Mouse (Mus musculus): ENCODE results near the gene Bend3. TPM values are rescaled to one million over a fixed set of nuclear protein-coding genes. Genes with fewer than 3 reads are reported as not detected.

Gene Bend3
- polyA plus RNA-seq (2016; fragmentation: Nextera tagmentation; extraction: Ambion mirVana) = 5.4 and 5.8 TPM in 2 replicates

DNA sequence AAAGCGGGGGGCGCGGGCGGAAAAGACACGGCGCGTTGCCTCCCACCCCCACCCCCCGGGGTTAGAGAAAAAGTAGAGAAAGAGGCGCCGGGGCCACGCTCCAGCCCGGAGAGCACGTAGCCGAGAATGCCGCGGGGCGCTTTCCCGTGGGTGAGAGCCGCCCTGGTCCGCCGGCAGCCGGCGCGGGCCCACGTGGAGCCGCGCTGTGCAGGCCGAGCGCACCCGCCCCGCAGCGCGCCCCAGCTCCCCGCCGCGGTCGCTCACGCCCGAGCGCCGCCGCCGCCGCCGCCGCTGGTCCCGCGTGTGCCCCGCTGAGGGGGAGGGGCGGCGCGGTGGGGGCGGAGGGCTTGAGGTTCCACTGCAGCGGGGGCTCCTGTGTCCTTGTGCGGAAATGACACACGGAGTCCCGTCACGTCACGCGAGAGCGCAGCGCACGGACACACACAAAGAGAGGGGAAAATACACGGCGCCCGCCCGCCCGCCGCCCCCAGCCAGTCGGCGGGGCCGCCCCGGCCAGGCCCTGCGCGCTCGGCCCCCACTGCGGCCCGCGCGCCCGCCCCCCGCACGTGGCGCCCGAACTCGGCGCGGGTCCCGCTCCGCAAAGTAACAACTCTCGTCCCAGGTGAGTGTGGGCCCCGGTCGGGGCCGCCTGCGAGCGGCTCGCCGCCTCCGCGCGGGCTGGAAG, at the start of gene Bend3:
TSS of gene Bend3 (plus strand) at position 81 of the 685 bp plus-strand sequence.
- Histone ChIP-seq H3K9me3 (no peaks in the 10 kb centered on the region), H3K36me3 (no peaks in the 10 kb centered on the region), H3K27ac (peak within 1 kb of the TSS; percentile 99), H3K4me3 (peak within 1 kb of the TSS; percentile 89), H3K27me3 (ENCODE audit: insufficient read depth, poor library complexity, severe bottlenecking) (no peaks in the 10 kb centered on the region), H3K4me1 (peaks cover 44% of the 10 kb centered on the region)
- under 1% methylated on average over 82 of the region's 101 CpGs for WGBS
- DNase-seq (ENCODE audit: low spot score) = no peak

DNA sequence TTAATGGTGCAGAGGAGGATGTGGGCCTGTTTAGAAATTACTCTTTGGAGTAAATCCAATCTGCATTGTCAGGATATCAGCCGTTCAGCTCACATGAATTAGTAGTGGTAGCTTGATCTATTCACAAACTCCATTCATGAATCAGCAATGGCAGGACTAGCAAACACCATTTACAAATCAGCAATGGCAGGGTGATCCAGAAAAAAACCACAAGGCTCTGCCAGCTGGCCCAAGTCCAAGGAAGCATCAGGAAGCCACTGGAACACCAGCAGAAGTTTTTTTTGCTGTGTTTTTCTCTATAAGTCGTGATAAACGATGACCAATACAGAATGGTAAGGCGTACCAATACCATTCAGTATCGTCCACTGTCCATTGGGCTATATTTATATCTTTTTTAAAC, 48.0 kb upstream of the Bend3 start:
- H3K27ac ChIP-seq = no peak overlapping the region
- H3K9me3 ChIP-seq = no peaks in the 10 kb centered on the region
- 86% methylated on average over 5 of the region's 5 CpGs for WGBS
- no peaks in the 10 kb centered on the region for H3K27me3 ChIP-seq (ENCODE audit: insufficient read depth, poor library complexity, severe bottlenecking)
- no peak overlapping the region for H3K4me3 ChIP-seq
- DNase-seq (ENCODE audit: low spot score) = no peak
- peaks cover 5% of the 10 kb centered on the region; the same call in 1 of the 2 replicates for H3K4me1 ChIP-seq
- no peaks in the 10 kb centered on the region for H3K36me3 ChIP-seq

DNA sequence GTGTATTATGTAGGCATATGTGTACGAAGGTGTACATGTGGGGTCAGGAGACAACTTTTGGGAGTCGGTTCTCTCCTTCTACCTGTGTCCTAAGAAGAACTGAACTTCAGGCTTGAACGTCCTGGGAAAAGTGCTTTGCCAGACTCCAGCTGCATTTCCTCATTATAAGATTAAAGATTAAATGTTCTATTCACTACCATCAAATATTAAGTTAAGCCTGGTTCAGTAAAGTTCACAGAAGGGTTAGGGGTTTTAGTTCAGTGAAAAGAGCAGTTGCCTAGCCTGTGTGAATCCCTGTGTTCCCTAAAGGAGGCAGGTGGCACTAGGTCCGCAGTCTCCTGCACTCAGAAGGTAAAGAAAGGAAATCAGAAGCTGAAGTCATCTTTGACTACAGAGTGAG, 44.3 kb upstream of the Bend3 start:
- no peaks in the 10 kb centered on the region for H3K9me3 ChIP-seq
- 89% methylated on average over 4 of the region's 4 CpGs for WGBS

DNA sequence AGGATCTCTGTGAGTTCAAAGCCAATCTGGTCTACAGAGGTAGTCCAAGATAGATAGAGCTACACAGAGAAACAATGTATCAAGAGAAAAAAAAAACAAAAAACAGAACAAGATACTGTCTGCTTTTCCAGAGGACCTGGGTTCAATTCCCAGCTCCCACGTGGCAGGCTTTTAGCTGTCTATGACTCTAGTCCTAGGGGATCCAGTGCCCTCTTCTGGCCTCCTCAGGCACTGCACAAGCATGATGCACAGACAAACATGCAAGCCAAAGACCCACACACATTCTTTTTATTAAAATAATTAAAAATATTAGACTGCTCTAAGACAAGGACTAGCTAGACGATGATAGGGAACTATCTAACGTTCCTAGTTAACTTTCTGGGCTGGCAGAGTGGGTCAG, 42.9 kb upstream of the Bend3 start:
- Histone ChIP-seq H3K4me1 (peaks cover 15% of the 10 kb centered on the region), H3K4me3 (no peak overlapping the region), H3K36me3 (no peaks in the 10 kb centered on the region), H3K27ac (no peak overlapping the region), H3K9me3 (no peaks in the 10 kb centered on the region), H3K27me3 (ENCODE audit: insufficient read depth, poor library complexity, severe bottlenecking) (no peaks in the 10 kb centered on the region)
- no peak for DNase-seq (ENCODE audit: low spot score)
- WGBS = 93% methylated on average over 3 of the region's 3 CpGs

More for the DNA sequence above, 44.3 kb upstream of the Bend3 start:
- H3K27ac ChIP-seq = no peak overlapping the region
- no peak overlapping the region for H3K4me3 ChIP-seq
- no peak for DNase-seq (ENCODE audit: low spot score)
- H3K27me3 ChIP-seq (ENCODE audit: insufficient read depth, poor library complexity, severe bottlenecking) = no peaks in the 10 kb centered on the region
- peaks cover 6% of the 10 kb centered on the region for H3K4me1 ChIP-seq
- no peaks in the 10 kb centered on the region for H3K36me3 ChIP-seq

DNA sequence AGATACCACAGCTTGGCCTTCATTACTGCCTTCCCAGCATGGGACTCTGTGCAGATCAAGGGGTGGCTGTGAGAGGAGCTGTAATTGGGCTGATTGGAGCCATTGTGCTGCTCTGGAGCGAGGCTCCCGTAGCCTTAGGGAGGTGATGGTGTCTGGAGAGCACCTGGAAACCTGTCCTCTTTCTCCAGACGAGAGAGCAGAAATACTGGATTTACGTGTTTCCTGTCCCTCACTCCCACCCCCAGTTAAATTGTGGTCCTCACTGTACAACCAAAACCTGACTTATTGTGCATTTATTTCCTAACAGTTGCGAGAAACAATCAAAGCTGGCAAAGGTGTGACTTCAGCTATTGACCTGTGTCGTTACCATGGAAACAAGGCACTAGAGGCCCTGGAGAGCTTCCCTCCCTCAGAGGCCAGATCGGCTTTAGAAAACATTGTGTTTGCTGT, 39.1 kb upstream of the Bend3 start:
- Histone ChIP-seq H3K27ac (no peak overlapping the region; the same call in 1 of the 2 replicates), H3K27me3 (ENCODE audit: insufficient read depth, poor library complexity, severe bottlenecking) (no peaks in the 10 kb centered on the region), H3K9me3 (no peaks in the 10 kb centered on the region), H3K4me1 (peaks cover 24% of the 10 kb centered on the region), H3K36me3 (no peaks in the 10 kb centered on the region), H3K4me3 (no peak overlapping the region)
- DNase-seq (ENCODE audit: low spot score) = no peak
- 32% methylated on average over 7 of the region's 7 CpGs for WGBS

DNA sequence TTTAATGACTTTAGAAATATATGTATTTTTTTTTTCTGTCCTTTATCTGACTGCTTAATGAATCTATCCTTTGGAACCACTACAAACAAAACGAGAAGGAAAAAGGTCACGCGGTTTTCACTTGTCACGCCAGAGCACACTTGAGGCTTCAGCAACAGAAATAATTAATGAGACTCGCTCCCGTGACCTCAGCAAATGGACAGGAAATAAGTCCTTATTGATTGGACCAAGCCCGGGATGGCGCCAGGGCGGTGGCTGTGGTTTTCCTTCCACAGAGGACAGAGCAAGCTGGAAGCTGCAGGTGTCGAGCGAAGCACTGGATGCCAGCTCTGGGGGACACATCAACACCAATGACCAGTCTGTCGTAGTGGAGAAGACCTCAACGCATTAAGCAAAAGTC, 38.6 kb upstream of the Bend3 start:
- 64% methylated on average over 13 of the region's 13 CpGs for WGBS
- no peaks in the 10 kb centered on the region for H3K36me3 ChIP-seq
- no peaks in the 10 kb centered on the region for H3K27me3 ChIP-seq (ENCODE audit: insufficient read depth, poor library complexity, severe bottlenecking)
- DNase-seq (ENCODE audit: low spot score) = no peak
- H3K4me1 ChIP-seq = peaks cover 24% of the 10 kb centered on the region
- H3K4me3 ChIP-seq = no peak overlapping the region
- H3K27ac ChIP-seq = no peak overlapping the region
- no peaks in the 10 kb centered on the region for H3K9me3 ChIP-seq

DNA sequence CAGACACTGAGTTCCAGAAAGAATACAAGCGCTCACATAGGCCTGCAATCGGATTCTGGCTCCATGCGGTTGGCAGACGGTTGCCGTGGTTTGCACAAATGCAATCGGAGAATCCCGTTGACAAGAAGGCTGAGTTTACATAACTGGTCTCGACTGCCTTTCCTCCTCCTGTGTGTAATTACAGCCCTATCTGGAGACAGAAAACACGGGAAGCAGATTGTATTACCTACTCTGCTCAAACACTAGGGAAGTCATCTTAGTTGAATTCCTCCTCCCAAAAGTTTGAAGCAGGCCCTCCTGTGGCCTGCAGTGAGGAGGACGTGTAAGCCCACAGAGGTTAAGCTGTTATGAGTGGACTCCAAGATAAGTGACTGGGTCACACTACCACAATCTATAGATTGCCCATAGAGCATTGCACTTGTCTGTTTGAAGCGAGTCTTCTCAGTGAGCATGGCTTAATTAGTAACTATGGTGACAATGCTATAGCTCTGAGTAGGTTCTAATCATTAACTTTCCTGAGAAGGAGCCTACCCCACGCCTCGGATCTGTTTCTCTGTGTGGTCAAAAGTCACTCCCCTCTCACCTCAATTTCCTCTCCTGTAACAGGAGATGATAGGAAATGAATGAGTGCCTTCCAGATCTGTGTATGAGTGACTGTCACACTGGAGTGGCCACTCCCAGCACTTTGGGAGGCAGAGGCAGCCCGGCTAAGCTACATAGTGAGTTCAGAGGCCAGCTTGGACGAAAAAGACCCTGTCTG, 37.5 kb upstream of the Bend3 start:
- Histone ChIP-seq H3K4me1 (peaks cover 24% of the 10 kb centered on the region), H3K27me3 (ENCODE audit: insufficient read depth, poor library complexity, severe bottlenecking) (no peaks in the 10 kb centered on the region), H3K4me3 (no peak overlapping the region), H3K27ac (no peak overlapping the region), H3K36me3 (no peaks in the 10 kb centered on the region), H3K9me3 (no peaks in the 10 kb centered on the region)
- WGBS = 74% methylated on average over 15 of the region's 15 CpGs
- no peak for DNase-seq (ENCODE audit: low spot score)

DNA sequence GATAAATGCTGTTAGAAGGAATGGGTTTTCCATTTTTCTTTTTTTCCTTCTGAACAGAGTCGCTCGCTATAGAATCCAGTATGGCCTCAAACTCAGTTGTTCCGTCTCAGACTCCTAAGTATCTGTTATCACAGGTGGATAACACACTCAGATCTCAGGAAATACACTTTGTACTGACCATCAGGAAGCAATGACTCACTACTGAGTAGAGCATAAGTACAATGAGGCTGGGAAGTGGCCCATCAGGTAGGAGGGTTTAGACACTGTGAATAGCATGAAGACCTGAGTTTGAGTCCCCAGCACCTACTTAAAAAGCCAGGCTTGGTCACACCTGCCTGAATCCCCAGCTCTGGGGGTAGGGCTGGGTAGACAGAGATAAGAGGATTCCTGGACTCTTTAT, 30.0 kb upstream of the Bend3 start:
- Histone ChIP-seq H3K4me3 (no peak overlapping the region), H3K27me3 (ENCODE audit: insufficient read depth, poor library complexity, severe bottlenecking) (0 out of 2 replicates have a peak, but pooled peaks cover 3% of the 10 kb centered on the region), H3K27ac (no peak overlapping the region), H3K4me1 (peaks cover 6% of the 10 kb centered on the region; the same call in 1 of the 2 replicates), H3K9me3 (no peaks in the 10 kb centered on the region), H3K36me3 (no peaks in the 10 kb centered on the region)
- 79% methylated on average over 3 of the region's 3 CpGs for WGBS
- no peak for DNase-seq (ENCODE audit: low spot score)

DNA sequence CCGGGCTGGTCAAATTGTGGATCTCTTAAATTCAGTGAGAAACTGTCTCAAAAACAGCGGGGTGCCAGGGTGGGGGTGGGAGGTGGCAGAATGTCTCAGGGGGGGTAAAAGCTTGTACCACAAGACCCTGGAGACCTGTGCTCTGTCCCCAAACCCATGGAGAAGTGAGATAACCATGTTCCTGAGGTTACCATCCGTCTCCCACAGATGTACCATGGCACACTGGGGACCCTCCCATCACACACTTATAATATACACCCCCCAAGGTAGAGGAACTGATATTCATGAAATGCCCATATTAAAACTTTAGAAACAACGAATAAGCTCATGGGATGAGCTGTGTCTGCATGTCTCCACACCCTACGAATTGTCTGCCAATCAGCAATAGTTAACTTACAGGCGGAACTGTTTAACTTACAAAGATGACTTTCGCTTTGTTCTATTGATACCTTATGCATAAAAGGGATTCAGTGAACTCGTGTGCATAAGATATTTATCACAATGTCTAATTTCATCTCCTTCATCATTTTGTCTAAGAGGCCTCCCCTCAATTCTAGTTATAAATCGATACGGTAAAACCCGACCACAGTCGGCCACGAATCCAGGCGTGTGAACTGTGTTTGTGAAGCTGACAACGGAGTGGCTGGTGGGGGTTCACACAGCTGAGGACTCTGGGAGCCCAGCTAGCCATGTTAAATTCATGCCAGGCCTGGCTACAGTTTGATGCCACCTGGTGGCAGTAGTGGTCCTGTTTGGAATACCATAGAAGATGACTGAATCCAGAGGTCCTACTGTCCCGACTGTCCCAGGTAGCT, 26.6 kb upstream of the Bend3 start:
- H3K4me3 ChIP-seq = peak overlapping the region; percentile 48
- DNase-seq (ENCODE audit: low spot score) = peak; percentile 88
- 25% methylated on average over 16 of the region's 16 CpGs for WGBS
- 0 out of 2 replicates have a peak, but pooled peaks cover 3% of the 10 kb centered on the region for H3K27me3 ChIP-seq (ENCODE audit: insufficient read depth, poor library complexity, severe bottlenecking)
- H3K36me3 ChIP-seq = no peaks in the 10 kb centered on the region
- no peaks in the 10 kb centered on the region for H3K9me3 ChIP-seq
- peaks cover 9% of the 10 kb centered on the region; the same call in 1 of the 2 replicates for H3K4me1 ChIP-seq
- H3K27ac ChIP-seq = no peak overlapping the region

DNA sequence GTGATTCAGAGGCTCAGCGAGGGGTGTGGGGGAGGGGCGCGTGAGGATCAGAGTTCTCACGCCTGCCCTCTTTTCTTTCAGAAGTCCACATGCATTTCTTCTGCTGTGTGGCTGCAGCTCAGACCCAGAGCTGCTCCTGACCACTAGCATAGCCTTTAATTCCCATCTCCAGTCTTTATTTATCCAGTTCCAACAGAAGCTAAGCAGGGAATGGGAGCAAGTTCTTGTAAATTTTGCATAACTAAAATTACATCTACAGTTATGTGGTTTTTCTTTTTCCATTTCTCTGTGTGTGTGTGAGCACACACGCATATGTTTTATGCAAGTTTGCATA, 26.0 kb upstream of the Bend3 start:
- no peak for DNase-seq (ENCODE audit: low spot score)
- no peak overlapping the region for H3K27ac ChIP-seq
- peak overlapping the region; percentile 48 for H3K4me3 ChIP-seq

DNA sequence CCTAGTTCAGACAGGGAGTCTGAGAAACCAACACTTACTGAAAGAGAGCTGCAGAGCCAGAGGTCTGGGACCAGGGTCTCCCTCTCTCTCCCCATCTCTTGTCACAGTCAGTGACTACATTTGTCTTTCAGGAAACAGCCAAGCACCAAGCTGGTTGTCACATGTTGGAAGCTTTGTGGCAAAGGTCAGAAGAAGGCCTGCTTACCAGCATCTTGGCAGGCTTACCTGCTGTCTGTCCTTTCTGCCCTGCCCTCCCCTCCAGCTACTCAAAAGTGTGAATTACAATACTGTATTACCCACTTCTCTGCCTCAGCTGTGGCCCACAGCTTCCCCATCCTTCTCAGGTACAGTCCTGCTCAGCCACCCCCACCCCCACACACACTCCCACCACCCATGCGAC, 24.4 kb upstream of the Bend3 start:
- Histone ChIP-seq H3K27ac (no peak overlapping the region; the same call in 1 of the 2 replicates), H3K9me3 (no peaks in the 10 kb centered on the region), H3K27me3 (ENCODE audit: insufficient read depth, poor library complexity, severe bottlenecking) (0 out of 2 replicates have a peak, but pooled peaks cover 3% of the 10 kb centered on the region), H3K4me3 (no peak overlapping the region), H3K36me3 (no peaks in the 10 kb centered on the region), H3K4me1 (peaks cover 9% of the 10 kb centered on the region; the same call in 1 of the 2 replicates)
- 85% methylated on average over 1 of the region's 1 CpGs for WGBS
- no peak for DNase-seq (ENCODE audit: low spot score)

More for the DNA sequence above, 26.0 kb upstream of the Bend3 start:
- 0 out of 2 replicates have a peak, but pooled peaks cover 3% of the 10 kb centered on the region for H3K27me3 ChIP-seq (ENCODE audit: insufficient read depth, poor library complexity, severe bottlenecking)
- no peaks in the 10 kb centered on the region for H3K9me3 ChIP-seq
- peaks cover 9% of the 10 kb centered on the region; the same call in 1 of the 2 replicates for H3K4me1 ChIP-seq
- 17% methylated on average over 5 of the region's 5 CpGs for WGBS
- no peaks in the 10 kb centered on the region for H3K36me3 ChIP-seq

DNA sequence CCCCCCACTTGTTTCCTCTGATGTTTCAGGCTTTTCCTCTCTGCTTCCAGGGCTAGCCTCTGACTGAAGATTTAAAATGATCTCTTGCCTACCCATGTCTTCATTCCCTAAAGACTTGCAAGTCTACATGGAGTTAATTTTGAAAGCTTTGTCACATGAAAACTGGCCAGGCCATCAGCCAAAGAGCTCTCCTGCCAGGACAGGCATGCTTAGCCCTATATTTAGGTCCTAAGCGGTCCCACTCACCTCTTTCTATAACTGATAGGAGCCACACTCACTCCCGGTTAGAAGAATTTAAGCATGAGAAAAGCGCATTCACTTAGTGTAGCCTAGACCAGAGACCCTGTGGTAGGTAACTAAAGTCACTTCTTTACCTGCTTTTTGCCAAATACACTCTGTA, 24.0 kb upstream of the Bend3 start:
- Histone ChIP-seq H3K4me3 (no peak overlapping the region), H3K27ac (no peak overlapping the region; the same call in 1 of the 2 replicates), H3K27me3 (ENCODE audit: insufficient read depth, poor library complexity, severe bottlenecking) (0 out of 2 replicates have a peak, but pooled peaks cover 3% of the 10 kb centered on the region), H3K9me3 (no peaks in the 10 kb centered on the region), H3K4me1 (peaks cover 9% of the 10 kb centered on the region; the same call in 1 of the 2 replicates), H3K36me3 (no peaks in the 10 kb centered on the region)
- no peak for DNase-seq (ENCODE audit: low spot score)
- 56% methylated on average over 3 of the region's 3 CpGs for WGBS
